Mouse (Mus musculus) macrophage (primary cell): ENCODE data around the gene Chm. TPM values are rescaled to one million over a fixed set of nuclear protein-coding genes. Genes with fewer than 3 reads are reported as not detected.
"Not testable (repeated sequence)": the region's sequence is repeated elsewhere in the genome, so short reads cannot be mapped to it uniquely, and the experiment has no call there.

ENCODE experiments used
- H3K27ac ChIP-seq: fragments of 350-480 bp; formaldehyde crosslinking; 2 replicates; pipeline ENCODE4 v1.9.0; 2021
- H3K36me3 ChIP-seq: fragments of 350-480 bp; formaldehyde crosslinking; 2 replicates; pipeline ENCODE4 v1.9.0; 2021; ENCODE audit errors: inconsistent target
- H3K4me3 ChIP-seq: fragments of 350-480 bp; formaldehyde crosslinking; 2 replicates; pipeline ENCODE4 v1.9.0; 2021; ENCODE audit errors: inconsistent target
- H3K79me2 ChIP-seq: fragments of 350-480 bp; formaldehyde crosslinking; 2 replicates; pipeline ENCODE4 v1.9.0; 2021; ENCODE audit errors: inconsistent target
- WGBS: methylation state at CpG from one replicate; pipeline ENCODE4 v1.1.7; 2026; ENCODE audit warnings: inconsistent platforms; ENCODE audit not compliant: missing documents; 5-methylcytosine and 5-hydroxymethylcytosine counted together
- polyA plus RNA-seq: library from polyadenylated mRNA; stranded (reverse); fragments of 250-400 nt; gene quantifications from 3 replicates; pipeline ENCODE4 v1.2.4, GENCODE M21; 2018; ENCODE audit warnings: inconsistent platforms
- total RNA-seq, 78 experiments: library from RNA; depleted of rRNA; stranded (reverse); fragments of 250-400 nt; gene quantifications; 1 replicate in 9 of 78; 2 replicates in 24 of 78; 3 replicates in 43 of 78; 4 replicates in 2 of 78; pipeline ENCODE4 v1.2.4; 2018; ENCODE audit warnings: inconsistent platforms in 56 of 78

Gene Chm
- 10 to 100 TPM; 19.6 to 49.6 (median 33.0) TPM for total RNA-seq (2018; cell fraction: chromatin; rRNA removed)
- 10 to 100 TPM; 13.5 to 21.2 (median 17.5) TPM for total RNA-seq (2018; cell fraction: cytosol; rRNA removed)
- 10 to 100 TPM; 19.6 to 50.1 (median 29.6) TPM for total RNA-seq (2018; cell fraction: nucleus; rRNA removed)
- 15.4 to 16.6 TPM (median 15.4 TPM) in 3 replicates for polyA plus RNA-seq

- 20% methylated on average over 18 of the region's 21 CpGs for WGBS
- H3K79me2 ChIP-seq = peaks cover 47% of the 10 kb centered on the region
Observed at GRCm38 (mm10) chrX:113185230-113185985, at the start of gene Chm. Chm (minus strand) TSS chrX:113185517.

GRCm38 (mm10) chrX:113193901-113194300, 8.6 kb upstream of the Chm start:
- 57% methylated on average over 2 of the region's 2 CpGs for WGBS
- H3K4me3 ChIP-seq = no peak overlapping the region
- no peaks in the 10 kb centered on the region for H3K79me2 ChIP-seq
- H3K27ac ChIP-seq = no peak overlapping the region
- no peaks in the 10 kb centered on the region for H3K36me3 ChIP-seq

More at GRCm38 (mm10) chrX:113185230-113185985, at the start of gene Chm:
- H3K27ac ChIP-seq = peak within 1 kb of the TSS; percentile 70
- H3K36me3 ChIP-seq = no peaks in the 10 kb centered on the region
- peak within 1 kb of the TSS; percentile 73 for H3K4me3 ChIP-seq

GRCm38 (mm10) chrX:113184569-113185229, 618 bp downstream of the Chm start:
- Histone ChIP-seq H3K79me2 (peaks cover 54% of the 10 kb centered on the region), H3K36me3 (no peaks in the 10 kb centered on the region), H3K27ac (peak overlapping the region; percentile 70), H3K4me3 (peak overlapping the region; percentile 73)
- 15% methylated on average over 16 of the region's 17 CpGs for WGBS

- not testable (repeated sequence) for H3K36me3 ChIP-seq, H3K4me3 ChIP-seq, H3K27ac ChIP-seq
- peaks cover 92% of the 10 kb centered on the region for H3K79me2 ChIP-seq
- WGBS = 93% methylated on average over 4 of the region's 4 CpGs
Observed at GRCm38 (mm10) chrX:113180856-113181255, 4.5 kb downstream of the Chm start.

- H3K36me3 ChIP-seq = no peaks in the 10 kb centered on the region
- no peak overlapping the region for H3K4me3 ChIP-seq
- H3K79me2 ChIP-seq = peaks cover 81% of the 10 kb centered on the region
- WGBS = 22% methylated on average over 2 of the region's 2 CpGs
- no peak overlapping the region for H3K27ac ChIP-seq
Observed at GRCm38 (mm10) chrX:113172766-113173165, 12.6 kb downstream of the Chm start.

GRCm38 (mm10) chrX:113172271-113172670, 13.0 kb downstream of the Chm start:
- Histone ChIP-seq H3K27ac (no peak overlapping the region), H3K36me3 (no peaks in the 10 kb centered on the region), H3K79me2 (peaks cover 77% of the 10 kb centered on the region), H3K4me3 (no peak overlapping the region)
- 22% methylated on average over 1 of the region's 1 CpGs for WGBS

GRCm38 (mm10) chrX:113160268-113160860, 25.0 kb downstream of the Chm start:
- no peak overlapping the region for H3K4me3 ChIP-seq
- WGBS = 87% methylated on average over 2 of the region's 3 CpGs
- peaks cover 49% of the 10 kb centered on the region; the same call in 1 of the 2 replicates for H3K79me2 ChIP-seq
- H3K27ac ChIP-seq = no peak overlapping the region
- no peaks in the 10 kb centered on the region for H3K36me3 ChIP-seq

- Histone ChIP-seq H3K27ac (no peak overlapping the region), H3K4me3 (no peak overlapping the region), H3K36me3 (no peaks in the 10 kb centered on the region), H3K79me2 (no peaks in the 10 kb centered on the region)
- 75% methylated on average over 2 of the region's 2 CpGs for WGBS
Observed at GRCm38 (mm10) chrX:113084171-113084570, 101.1 kb downstream of the Chm start.

- 89% methylated on average over 2 of the region's 2 CpGs for WGBS
Observed at GRCm38 (mm10) chrX:113076053-113076452, 109.3 kb downstream of the Chm start.

GRCm38 (mm10) chrX:113074823-113075222, 110.5 kb downstream of the Chm start:
- Histone ChIP-seq H3K36me3 (no peaks in the 10 kb centered on the region), H3K27ac (no peak overlapping the region), H3K79me2 (no peaks in the 10 kb centered on the region), H3K4me3 (no peak overlapping the region)
- WGBS = 94% methylated on average over 3 of the region's 4 CpGs

More at GRCm38 (mm10) chrX:113076053-113076452, 109.3 kb downstream of the Chm start:
- Histone ChIP-seq H3K4me3 (no peak overlapping the region), H3K79me2 (no peaks in the 10 kb centered on the region), H3K36me3 (no peaks in the 10 kb centered on the region), H3K27ac (no peak overlapping the region)

GRCm38 (mm10) chrX:113003621-113004020, 181.7 kb downstream of the Chm start:
- no peaks in the 10 kb centered on the region for H3K36me3 ChIP-seq
- H3K79me2 ChIP-seq = no peaks in the 10 kb centered on the region
- 43% methylated on average over 3 of the region's 3 CpGs for WGBS
- H3K27ac ChIP-seq = no peak overlapping the region
- no peak overlapping the region for H3K4me3 ChIP-seq

GRCm38 (mm10) chrX:113002192-113002591, 183.1 kb downstream of the Chm start:
- no peak overlapping the region for H3K27ac ChIP-seq
- no peaks in the 10 kb centered on the region for H3K36me3 ChIP-seq
- H3K4me3 ChIP-seq = no peak overlapping the region
- H3K79me2 ChIP-seq = no peaks in the 10 kb centered on the region
- WGBS = 84% methylated on average over 3 of the region's 3 CpGs
